ENCODE assay signal across 8 mouse cellular contexts in genomic region chr1:93634481-93634891, GRCm38 (mm10). TPM values are rescaled to one million over a fixed set of nuclear protein-coding genes. Genes with fewer than 3 reads are reported as not detected.
DNase-seq lines count a peak whose midpoint lies in the region; ATAC-seq and TF ChIP-seq lines count a peak whose summit lies in the region.

No protein-coding gene starts in this region.

- DNase-seq in cerebellum, adult 11-12 months: peak; percentile 53
- no peak for DNase-seq in cerebellum, adult 11 months
- DNase-seq in embryo, embryonic 11 days: peak; percentile 46
- DNase-seq in heart, adult 2 months: peak; percentile 65 to 69
- DNase-seq in kidney, adult 2 months: peak; percentile 75
- peak; percentile 35 for DNase-seq in limb, embryonic 11.5 days (ENCODE audit: low spot score)
- DNase-seq in stomach, postnatal 0 days (ENCODE audit: low spot score): peak; percentile 47

- TF ChIP-seq CTCF in heart, adult 2 months (IDR thresholded peaks at IDR 0.05): no peak
- TF ChIP-seq CTCF in kidney, adult 2 months (conservative IDR thresholded peaks at IDR 0.05; ENCODE audit: insufficient read depth, insufficient read length, low read depth, low read length): no peak
- no peak for TF ChIP-seq CTCF in stomach, postnatal 0 days (IDR thresholded peaks at IDR 0.05; ENCODE audit: low read depth)

- H3K79me2 ChIP-seq in heart, adult 2 months (replicated peaks; ENCODE audit: control insufficient read depth, insufficient read depth, low read length): peaks cover 4% of the 10 kb centered on the region; the same call in 1 of the 2 replicates

- 11% methylated on average over 6 of the region's 6 CpGs for WGBS in heart, adult 2 months
- WGBS in kidney, adult 2 months: 4% methylated on average over 6 of the region's 6 CpGs
- 18% methylated on average over 6 of the region's 6 CpGs for WGBS in limb, embryonic 11.5 days
- WGBS in midbrain, embryonic 13.5 days: 10% methylated on average over 6 of the region's 6 CpGs
- WGBS in stomach, postnatal 0 days: 4% methylated on average over 6 of the region's 6 CpGs

- no peaks in the 10 kb centered on the region for H3K9me3 ChIP-seq in limb, embryonic 11.5 days (ENCODE audit: control insufficient read depth, low read length)
- H3K9me3 ChIP-seq in midbrain, embryonic 13.5 days: no peaks in the 10 kb centered on the region
- no peaks in the 10 kb centered on the region for H3K9me3 ChIP-seq in stomach, postnatal 0 days (ENCODE audit: control insufficient read depth, low read length)

- peak overlapping the region; percentile 96 for H3K27ac ChIP-seq in heart, adult 2 months
- peak overlapping the region; percentile 76 for H3K27ac ChIP-seq in kidney, adult 2 months (ENCODE audit: insufficient read depth, low read depth, low read length)
- no peak overlapping the region for H3K27ac ChIP-seq in limb, embryonic 11.5 days (replicated peaks; ENCODE audit: low read depth, low read length)
- H3K27ac ChIP-seq in midbrain, embryonic 13.5 days: peak overlapping the region; percentile 88
- H3K27ac ChIP-seq in stomach, postnatal 0 days (replicated peaks): peak overlapping the region; percentile 97

- H3K9ac ChIP-seq in heart, adult 2 months (ENCODE audit: low read depth, low read length): peak overlapping the region; percentile 90
- peak overlapping the region; percentile 75 for H3K9ac ChIP-seq in limb, embryonic 11.5 days (ENCODE audit: low read length)
- H3K9ac ChIP-seq in midbrain, embryonic 13.5 days (replicated peaks): peak overlapping the region; percentile 80
- peak overlapping the region; percentile 91 for H3K9ac ChIP-seq in stomach, postnatal 0 days (ENCODE audit: low read length)

- 0 out of 2 replicates have a peak, but pooled peaks have one; percentile 47 for TF ChIP-seq EP300 in heart, adult 2 months (IDR thresholded peaks at IDR 0.05; ENCODE audit: insufficient read depth, low read depth, low read length)
- TF ChIP-seq EP300 in stomach, postnatal 0 days (optimal IDR thresholded peaks at IDR 0.05): no peak

- H3K4me2 ChIP-seq in limb, embryonic 11.5 days (ENCODE audit: low read depth, severe bottlenecking): peak overlapping the region; percentile 79
- peak overlapping the region; percentile 78 for H3K4me2 ChIP-seq in midbrain, embryonic 13.5 days (replicated peaks)
- H3K4me2 ChIP-seq in stomach, postnatal 0 days (replicated peaks; ENCODE audit: low read depth): peak overlapping the region; percentile 87

- H3K4me1 ChIP-seq in heart, adult 2 months (ENCODE audit: control insufficient read depth, insufficient read depth, low read length): peaks cover 11% of the 10 kb centered on the region
- peaks cover 5% of the 10 kb centered on the region; the same call in 1 of the 2 replicates for H3K4me1 ChIP-seq in kidney, adult 2 months (ENCODE audit: control insufficient read depth, insufficient read depth, low read length)
- peaks cover 12% of the 10 kb centered on the region for H3K4me1 ChIP-seq in limb, embryonic 11.5 days (ENCODE audit: control insufficient read depth, insufficient read depth, low read length)
- H3K4me1 ChIP-seq in midbrain, embryonic 13.5 days (replicated peaks): peaks cover 24% of the 10 kb centered on the region
- peaks cover 6% of the 10 kb centered on the region; the same call in 1 of the 2 replicates for H3K4me1 ChIP-seq in stomach, postnatal 0 days (replicated peaks; ENCODE audit: control insufficient read depth, insufficient read depth)

- peak overlapping the region; percentile 100 for H3K4me3 ChIP-seq in heart, adult 2 months
- H3K4me3 ChIP-seq in kidney, adult 2 months (ENCODE audit: insufficient read depth, low read depth, low read length): peak overlapping the region; percentile 75
- H3K4me3 ChIP-seq in limb, embryonic 11.5 days (ENCODE audit: low read depth, low read length): peak overlapping the region; percentile 94
- H3K4me3 ChIP-seq in midbrain, embryonic 13.5 days (replicated peaks): peak overlapping the region; percentile 85
- H3K4me3 ChIP-seq in stomach, postnatal 0 days (ENCODE audit: low read depth, low read length): peak overlapping the region; percentile 97

- intact Hi-C loops in heart, adult 2 months (cut with DNase I): loop anchor here (2.0 to 10.0 kb wide), 3 partner anchors 120 to 290 kb away; partner anchors contain the start of genes Atg4b, Hdlbp, Pask and Ppp1r7

- peak; percentile 52; the same call in 1 of the 2 replicates for TF ChIP-seq POLR2A in heart, adult 2 months (IDR thresholded peaks at IDR 0.05; ENCODE audit: insufficient read depth, low read depth, low read length)
- TF ChIP-seq POLR2A in kidney, adult 2 months (IDR thresholded peaks at IDR 0.05; ENCODE audit: low read depth, low read length): no peak

- ATAC-seq in limb, embryonic 11.5 days (ENCODE audit: insufficient number of reproducible peaks, low FRiP score, low TSS enrichment, low read depth): no peak
- ATAC-seq in midbrain, embryonic 13.5 days: no peak
- no peak for ATAC-seq in stomach, postnatal 0 days (ENCODE audit: low FRiP score, low TSS enrichment)

- peaks cover 5% of the 10 kb centered on the region for H3K36me3 ChIP-seq in heart, adult 2 months (ENCODE audit: control insufficient read depth, insufficient read depth, low read length)
- H3K36me3 ChIP-seq in kidney, adult 2 months (ENCODE audit: control insufficient read depth, insufficient read depth, low read length): no peaks in the 10 kb centered on the region
- H3K36me3 ChIP-seq in limb, embryonic 11.5 days (ENCODE audit: control insufficient read depth, insufficient read depth, low read length): no peaks in the 10 kb centered on the region
- H3K36me3 ChIP-seq in midbrain, embryonic 13.5 days: peaks cover 21% of the 10 kb centered on the region
- no peaks in the 10 kb centered on the region for H3K36me3 ChIP-seq in stomach, postnatal 0 days (ENCODE audit: control insufficient read depth, insufficient read depth, low read length)

- H3K27me3 ChIP-seq in heart, adult 2 months (ENCODE audit: control insufficient read depth, insufficient read depth, low read length): no peaks in the 10 kb centered on the region
- no peaks in the 10 kb centered on the region for H3K27me3 ChIP-seq in kidney, adult 2 months (replicated peaks; ENCODE audit: control insufficient read depth, insufficient read depth, low read length)
- no peaks in the 10 kb centered on the region for H3K27me3 ChIP-seq in limb, embryonic 11.5 days (ENCODE audit: control insufficient read depth, insufficient read depth, low read length)
- no peaks in the 10 kb centered on the region for H3K27me3 ChIP-seq in midbrain, embryonic 13.5 days
- no peaks in the 10 kb centered on the region for H3K27me3 ChIP-seq in stomach, postnatal 0 days (ENCODE audit: control insufficient read depth, insufficient read depth, low read length)

RNA-seq across cellular contexts. Expression of gene Stk25, which starts 24.0 kb away (rescaled TPM):
- 100 to 1,000 TPM in 1 of 2 experiments, 10 to 100 TPM in 1; 81.2 to 104 TPM for total RNA-seq in heart, adult 2 months (2021)
- polyA plus RNA-seq in heart, adult 2 months (2012; rRNA removed): 90.4 and 143 TPM in 2 replicates
- polyA plus RNA-seq in kidney, adult 2 months (2012; rRNA removed): 102 and 103 TPM in 2 replicates
- 182 and 191 TPM in 2 replicates for polyA plus RNA-seq in limb, embryonic 11.5 days (2014; fragmentation: Nextera tagmentation; extraction: Ambion mirVana)
- polyA plus RNA-seq in midbrain, embryonic 13.5 days (2015; fragmentation: Nextera tagmentation; extraction: Ambion mirVana): 280 and 291 TPM in 2 replicates
- polyA plus RNA-seq in stomach, postnatal 0 days (2015; fragmentation: Nextera tagmentation; extraction: Ambion mirVana): 107 and 115 TPM in 2 replicates

RNA-seq across cellular contexts. Expression of gene Bok, which starts 51.0 kb away (rescaled TPM):
- 1 to 10 TPM; 3.0 to 3.1 TPM for total RNA-seq in heart, adult 2 months (2021)
- 5.9 and 9.0 TPM in 2 replicates for polyA plus RNA-seq in heart, adult 2 months (2012; rRNA removed)
- 55.9 and 62.3 TPM in 2 replicates for polyA plus RNA-seq in kidney, adult 2 months (2012; rRNA removed)
- polyA plus RNA-seq in limb, embryonic 11.5 days (2014; fragmentation: Nextera tagmentation; extraction: Ambion mirVana): 29.2 and 29.3 TPM in 2 replicates
- 59.1 and 61.2 TPM in 2 replicates for polyA plus RNA-seq in midbrain, embryonic 13.5 days (2015; fragmentation: Nextera tagmentation; extraction: Ambion mirVana)
- 66.9 and 69.9 TPM in 2 replicates for polyA plus RNA-seq in stomach, postnatal 0 days (2015; fragmentation: Nextera tagmentation; extraction: Ambion mirVana)
